Mouse (Mus musculus): ENCODE measurements around the gene Nkx2-3.
A peak's percentile ranks its signal among the peaks of the same experiment; 100 is the strongest.

The Nkx2-3 gene

DNA sequence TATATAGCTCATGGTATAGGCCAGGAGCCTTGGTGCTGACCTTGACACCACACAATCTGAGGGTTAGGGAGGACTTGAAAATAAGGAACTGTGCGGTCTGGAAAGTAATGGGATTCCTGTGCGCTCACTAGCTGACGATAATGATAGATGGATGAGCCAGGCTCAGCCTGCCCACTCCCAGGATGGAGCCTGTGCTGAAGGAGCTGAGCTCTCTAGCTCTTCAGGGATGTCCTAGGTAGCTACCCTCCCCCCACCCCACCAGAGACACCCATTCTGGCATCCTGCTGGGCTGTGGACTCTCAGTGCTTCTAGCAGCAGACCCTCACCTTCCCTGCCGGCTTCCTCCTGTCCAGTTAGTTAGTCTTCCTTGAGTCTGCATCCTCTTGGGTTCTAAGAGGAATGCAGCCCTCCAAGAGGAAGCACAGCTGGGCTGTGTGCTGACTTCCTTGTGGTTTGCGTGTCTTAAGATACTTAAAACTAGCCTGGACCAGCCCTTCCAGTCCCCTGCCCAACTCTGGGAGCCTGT, 6.4 kb downstream of the Nkx2-3 start:
- DNase-seq (ENCODE audit: low read depth, low spot score): no peak

DNA sequence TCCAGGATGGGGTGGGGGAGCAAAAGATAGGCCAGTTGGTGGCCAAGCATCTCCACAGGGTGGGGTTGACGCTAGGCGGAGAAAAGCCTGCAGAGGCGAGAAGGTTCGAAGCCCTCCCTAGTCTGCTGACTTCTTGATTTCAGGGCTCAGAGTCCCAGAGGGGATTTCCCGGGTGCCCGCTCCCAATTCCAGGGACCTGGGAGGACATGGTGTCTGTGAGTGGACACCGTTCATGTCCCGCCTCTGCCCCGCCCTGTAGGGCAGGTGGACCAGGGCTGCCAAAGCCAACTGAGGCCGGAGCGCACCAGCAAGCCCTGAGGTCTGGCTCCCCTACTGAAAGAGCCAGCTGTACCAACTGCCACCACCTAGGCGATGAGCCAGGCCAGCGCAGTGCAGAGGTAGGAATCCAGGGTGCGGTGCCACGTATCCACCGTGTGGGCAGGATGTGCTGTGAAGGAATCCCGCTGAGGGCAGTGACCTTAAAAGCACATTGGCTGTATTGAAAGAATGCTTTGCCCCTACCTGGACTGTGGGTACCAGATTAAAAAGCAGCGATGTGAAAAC, 7.9 kb downstream of the Nkx2-3 start:
- no peak for DNase-seq (ENCODE audit: low read depth, low spot score)

DNA sequence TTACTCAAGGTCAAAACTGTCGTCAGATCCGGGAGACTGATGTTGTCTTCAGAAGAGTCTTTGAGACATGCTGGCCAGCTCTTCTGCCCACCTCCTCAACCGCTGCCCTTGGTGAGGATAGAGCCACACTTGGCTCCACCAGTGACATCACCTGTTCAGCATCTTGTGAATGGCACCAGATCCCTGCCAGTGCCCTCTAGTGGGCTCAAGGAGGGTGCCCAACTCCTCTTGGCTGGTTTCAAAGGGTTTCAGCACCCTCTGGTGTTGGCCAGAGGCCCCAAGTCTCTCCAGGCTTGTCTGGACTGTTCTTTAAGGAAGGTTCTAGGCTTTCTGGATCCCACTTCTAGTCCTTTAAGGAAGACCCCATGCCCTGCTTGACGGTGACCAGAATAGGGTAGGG, 11.8 kb downstream of the Nkx2-3 start:
- peak; percentile 78 for DNase-seq (ENCODE audit: low read depth, low spot score)

DNA sequence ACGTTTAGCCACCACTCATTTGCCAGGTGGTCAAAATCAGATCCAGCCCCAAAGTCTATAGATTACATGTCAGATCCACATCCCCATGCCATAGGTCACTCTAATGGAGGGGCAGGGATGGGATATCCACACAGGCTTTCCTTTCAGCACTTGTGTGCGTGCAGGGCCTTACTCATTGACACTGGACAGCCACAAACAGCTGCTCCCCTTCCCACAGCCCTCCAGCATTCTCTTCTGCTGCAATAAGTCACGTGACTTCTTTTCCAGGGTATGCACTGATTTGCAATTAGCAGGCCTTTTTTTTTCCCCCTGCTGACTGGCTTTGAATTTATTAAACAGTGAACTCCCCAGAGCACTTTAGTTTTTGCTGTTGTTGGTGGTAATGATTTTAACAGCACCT, 14.0 kb downstream of the Nkx2-3 start:
- DNase-seq (ENCODE audit: low read depth, low spot score): no peak

DNA sequence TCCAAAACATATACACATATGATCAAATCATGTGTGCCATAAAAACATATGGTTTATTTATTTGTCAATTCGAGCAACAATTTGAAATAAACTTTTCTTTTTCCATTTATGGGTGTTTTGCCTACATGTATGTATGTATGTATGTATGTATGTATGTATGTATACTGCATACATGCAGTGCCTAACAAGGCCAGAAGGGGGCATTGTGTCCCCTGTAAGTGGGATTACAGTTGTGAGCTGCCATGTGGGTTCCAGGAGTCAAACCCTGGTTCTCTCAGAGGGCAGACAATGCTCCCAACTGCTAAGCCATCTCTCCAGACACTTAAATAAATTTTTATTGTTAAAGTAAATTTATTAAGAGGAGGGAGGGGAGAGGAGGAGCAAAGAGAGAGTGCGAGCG, 15.2 kb downstream of the Nkx2-3 start:
- no peak for DNase-seq (ENCODE audit: low read depth, low spot score)

DNA sequence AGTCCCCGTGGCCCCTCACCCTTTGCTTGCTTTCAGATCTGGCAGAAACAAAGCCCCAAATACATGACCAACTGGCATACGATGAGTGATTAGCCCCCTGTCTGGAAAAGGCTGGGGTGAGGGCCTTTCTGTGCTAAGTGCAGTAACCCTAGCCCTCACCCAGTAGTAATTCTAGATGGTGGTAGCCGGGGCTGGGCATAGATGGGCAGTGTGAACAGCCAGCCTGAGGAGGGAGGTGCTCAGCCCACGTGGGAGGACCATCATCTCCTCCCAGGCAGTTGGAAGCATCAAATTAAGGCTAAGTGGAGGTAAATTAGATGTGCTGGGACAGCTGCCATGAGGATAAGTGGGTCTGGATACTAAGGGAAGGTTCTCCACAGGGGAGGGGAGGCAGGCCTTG, 17.0 kb downstream of the Nkx2-3 start:
- DNase-seq (ENCODE audit: low read depth, low spot score): no peak

DNA sequence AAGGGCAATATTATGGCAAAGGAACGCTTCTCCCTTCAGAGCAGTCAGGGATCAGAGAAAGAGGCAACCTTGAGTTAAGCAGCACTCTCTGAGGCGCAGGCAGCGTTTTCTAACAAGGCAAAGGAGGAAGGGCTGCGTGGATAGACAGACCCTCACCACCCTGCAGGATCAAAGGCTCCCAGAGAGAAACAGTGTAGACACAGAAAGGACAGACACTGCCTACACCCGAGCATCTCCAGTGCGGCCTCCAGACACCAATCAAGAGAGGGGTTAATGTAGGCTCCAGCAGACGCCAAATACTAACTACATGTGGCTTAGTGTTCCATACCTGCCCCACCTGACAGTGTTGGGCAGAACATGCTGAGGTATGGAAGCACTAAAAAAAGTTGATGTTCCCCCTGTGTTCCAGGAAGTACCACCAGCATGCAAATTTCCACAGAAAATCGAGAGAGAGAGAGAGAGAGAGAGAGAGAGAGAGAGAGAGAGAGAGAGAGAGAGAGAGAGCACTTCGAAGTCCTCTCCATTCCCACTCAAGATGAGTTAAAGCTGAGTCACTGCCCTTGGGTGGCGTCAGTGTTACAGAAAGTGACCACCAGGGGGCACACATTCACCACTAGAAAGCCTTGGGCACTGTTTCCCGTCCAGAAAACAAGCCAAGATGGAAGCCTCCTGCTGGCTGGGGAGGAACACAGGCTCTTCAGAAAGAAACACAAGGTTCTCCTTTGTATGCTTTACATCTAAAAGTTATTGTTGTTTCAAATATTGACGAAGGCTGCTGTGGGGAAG, 18.5 kb downstream of the Nkx2-3 start:
- DNase-seq (ENCODE audit: low read depth, low spot score): peak; percentile 89

DNA sequence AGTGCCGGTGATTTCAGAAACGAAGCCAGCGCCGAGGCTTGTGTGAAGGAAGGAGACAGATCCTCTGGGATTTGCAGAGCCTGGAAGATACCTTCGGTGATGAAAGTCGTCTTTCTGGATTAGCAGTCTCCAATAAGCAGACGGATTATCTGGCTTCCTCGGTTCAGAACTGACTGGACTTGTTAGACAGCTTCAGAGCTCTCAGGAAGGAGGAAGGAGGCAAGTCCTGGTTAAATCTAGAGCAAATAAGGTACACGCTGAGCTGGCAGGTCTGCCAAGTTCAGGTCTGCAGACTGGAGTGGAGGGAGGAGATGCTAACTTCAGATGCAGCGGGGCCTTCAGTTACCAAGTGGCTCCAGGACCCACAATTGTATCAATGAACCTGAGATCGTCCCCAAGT, 29.7 kb downstream of the Nkx2-3 start:
- no peak for DNase-seq (ENCODE audit: low read depth, low spot score)

DNA sequence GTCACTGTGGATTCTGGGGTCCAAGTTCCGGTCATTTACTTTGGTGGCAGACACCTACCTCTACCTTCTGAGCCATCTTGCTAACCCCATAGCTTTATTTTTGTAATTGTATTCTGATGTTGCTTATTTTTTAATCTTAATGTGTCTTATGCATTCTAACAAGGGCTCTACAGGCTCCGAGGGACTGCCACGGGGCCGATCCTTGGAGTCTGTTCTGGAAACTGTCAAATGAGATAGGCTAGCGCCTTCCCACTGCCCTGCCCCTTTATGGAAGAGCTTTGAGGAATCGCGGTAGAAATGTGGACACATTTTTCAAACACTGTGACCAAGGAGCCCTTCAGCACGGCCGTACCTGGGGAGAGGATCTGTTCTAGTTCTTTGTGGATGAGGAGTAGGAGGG, 30.7 kb downstream of the Nkx2-3 start:
- DNase-seq (ENCODE audit: low read depth, low spot score): no peak

DNA sequence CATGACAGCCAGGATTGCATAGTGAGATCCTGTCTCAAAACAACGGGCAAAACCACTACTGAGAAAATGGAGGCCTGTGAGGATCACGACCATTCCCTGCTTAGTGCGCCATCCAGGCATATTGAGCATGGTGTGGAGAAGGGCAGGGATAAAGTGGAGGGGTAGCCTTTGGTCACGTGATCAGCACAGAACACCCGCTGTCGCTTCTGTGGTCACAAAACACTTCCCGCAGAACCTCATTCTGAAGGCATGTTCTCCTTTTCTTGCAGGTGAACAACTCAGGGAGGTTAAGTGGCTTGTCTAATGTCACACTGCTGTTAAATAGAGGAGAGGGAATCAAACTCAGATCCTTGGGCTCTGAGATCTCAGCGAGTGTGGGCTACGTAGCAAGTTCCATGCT, 33.4 kb downstream of the Nkx2-3 start:
- DNase-seq (ENCODE audit: low read depth, low spot score): no peak

DNA sequence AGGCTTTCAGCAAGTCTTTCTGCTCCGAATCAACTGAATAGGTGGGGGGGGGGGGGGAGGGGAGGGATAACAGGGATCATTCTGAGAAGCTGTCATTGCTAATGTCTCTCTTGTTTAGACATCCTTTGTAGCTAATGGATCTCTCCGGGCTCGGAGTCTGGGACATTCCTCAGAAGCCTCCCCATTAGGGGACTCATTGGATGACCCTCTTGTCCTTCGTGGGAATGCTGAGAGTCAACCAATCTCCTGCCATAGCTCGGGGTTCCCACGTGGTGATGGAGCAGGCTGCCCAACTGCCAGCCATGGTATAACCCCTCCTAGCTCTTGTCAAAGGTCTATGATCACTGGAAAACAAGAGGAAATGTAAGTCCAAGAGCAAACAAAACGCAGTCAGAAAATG, 34.7 kb downstream of the Nkx2-3 start:
- no peak for DNase-seq (ENCODE audit: low read depth, low spot score)

DNA sequence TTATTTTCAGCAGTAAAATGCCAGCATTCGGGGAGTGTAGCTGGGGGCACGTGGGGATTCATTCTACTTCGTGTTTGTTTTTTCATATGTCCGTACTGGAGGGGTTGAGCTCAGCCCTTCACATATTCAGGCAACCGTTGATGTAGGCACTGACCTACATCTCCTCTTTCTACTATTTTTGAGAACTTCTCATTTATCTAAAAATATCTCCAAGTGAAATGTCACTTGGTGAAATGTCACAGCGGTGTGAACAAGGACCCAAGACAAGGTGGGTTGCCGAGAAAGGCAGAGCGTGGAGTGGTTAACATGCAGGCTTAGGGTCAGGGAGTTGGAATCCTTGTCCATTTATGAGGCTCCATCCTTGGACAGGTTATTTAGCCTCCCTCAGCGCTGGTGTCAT, 35.1 kb downstream of the Nkx2-3 start:
- DNase-seq (ENCODE audit: low read depth, low spot score): no peak

DNA sequence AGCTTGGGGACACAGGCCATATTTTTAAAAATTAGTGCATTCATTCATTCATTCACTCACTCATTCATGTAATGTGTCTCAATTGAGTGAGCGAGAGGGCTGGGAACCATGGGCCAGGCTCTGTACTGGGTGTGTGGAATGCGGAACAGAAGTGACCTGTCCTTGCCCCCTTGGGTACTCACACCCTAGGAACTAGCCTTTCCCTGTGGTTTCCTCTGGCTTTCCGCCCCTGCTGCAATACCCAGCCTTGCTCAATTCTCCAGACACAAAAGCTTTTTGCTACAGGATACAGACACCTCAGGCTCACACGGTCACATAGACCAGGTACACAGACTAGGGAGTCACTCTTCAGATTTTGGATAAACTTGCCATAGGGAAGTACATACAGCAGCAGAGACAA, 36.2 kb downstream of the Nkx2-3 start:
- no peak for DNase-seq (ENCODE audit: low read depth, low spot score)

DNA sequence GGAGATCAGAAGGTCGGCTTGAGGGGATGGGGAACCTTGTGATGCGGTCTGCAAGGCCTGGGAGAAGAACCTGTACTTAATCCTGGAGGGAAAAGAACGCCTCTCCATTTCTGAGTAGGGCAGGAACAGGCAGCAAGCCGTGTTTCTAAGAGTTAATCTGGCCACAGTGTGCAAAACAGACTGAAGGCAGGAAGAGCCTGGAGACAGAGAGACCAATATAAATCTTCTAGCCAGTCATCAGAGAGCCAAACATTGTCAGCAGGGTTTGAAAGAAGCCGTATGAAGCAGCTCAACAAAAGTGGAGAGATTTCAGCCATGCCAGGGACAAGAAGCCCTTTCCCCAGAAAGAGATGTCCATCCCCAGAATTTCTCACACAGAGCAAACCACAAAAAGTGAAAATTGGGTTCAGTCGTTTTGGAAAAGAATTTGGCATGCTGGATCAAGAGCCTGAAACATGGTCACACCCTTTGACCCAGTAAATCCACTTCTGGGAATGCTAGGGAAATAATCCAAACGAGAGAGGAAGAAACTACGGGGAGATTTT, 39.2 kb downstream of the Nkx2-3 start:
- DNase-seq (ENCODE audit: low read depth, low spot score): no peak

DNA sequence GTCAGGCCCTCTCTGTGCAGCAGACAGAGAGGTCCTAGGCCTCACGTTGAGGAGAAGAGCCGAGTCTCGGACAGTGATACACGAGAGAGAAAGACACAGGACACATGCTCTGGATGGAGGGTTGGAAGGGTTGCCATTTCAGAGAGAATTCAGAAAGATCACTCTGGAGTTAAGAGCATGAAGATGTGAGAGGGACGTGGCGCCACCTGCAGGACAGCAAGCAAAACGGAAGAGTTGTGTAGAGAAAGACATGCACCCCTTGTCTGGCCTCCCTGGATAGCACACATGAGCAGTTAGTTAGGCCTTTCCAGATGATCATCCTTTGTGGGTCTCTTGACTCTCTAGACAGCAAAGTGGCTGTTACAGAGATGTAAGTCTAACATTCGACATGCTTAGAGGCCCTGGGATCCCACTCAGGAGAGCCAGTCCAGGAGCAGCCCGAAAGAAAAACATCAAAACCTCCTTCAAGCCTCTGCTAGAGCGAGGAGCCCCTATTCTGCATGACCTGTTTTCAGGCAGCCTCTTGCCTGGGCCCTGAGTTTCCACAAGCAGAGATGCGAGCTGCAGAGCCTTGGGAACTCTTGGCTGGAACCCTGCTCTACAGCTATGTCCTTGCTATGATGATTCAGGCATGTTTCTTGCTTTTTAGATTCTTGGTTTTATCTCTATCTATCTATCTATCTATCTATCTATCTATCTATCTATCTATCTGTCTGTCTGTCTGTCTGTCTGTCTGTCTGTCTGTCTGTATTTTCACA, 43.8 kb downstream of the Nkx2-3 start:
- peak; percentile 82 for DNase-seq (ENCODE audit: low read depth, low spot score)

DNA sequence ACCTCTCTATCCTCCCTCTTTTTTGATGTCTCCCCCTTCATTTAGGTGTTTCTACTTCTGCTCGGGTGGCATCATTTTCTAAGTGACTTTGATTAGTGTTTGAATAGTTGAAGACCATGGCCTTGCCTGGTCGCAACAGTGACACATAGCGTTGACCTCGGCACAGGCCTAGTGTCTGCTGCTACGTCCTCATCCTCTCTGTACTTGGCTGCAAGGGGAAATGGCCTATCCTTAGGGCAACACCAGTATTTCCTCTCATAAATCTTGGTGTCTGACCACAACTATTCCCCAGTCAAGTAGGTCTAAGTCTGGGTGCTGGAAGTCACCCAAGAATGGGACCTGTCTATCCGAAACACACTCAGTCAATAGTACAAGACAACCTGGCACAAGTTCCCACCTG, 47.5 kb downstream of the Nkx2-3 start:
- DNase-seq (ENCODE audit: low read depth, low spot score): no peak

DNA sequence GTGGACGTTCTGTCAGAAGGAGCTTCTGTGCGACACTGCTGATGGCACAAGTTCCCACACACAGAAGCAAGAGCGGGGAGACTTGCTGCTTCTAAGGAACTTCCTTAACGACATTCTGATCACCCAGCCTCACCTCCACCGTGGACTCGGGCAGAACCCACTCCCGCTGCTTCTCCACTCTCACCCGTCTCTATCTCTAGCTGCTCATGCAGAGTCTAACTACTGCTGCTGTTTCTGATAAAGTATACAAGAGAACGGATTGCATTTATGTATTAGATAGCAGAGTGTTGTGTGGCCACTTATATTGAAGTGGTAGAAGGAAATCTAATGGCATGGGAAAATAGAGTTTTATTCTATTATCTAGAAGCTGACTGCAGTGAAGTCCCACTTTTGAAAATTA, 48.6 kb downstream of the Nkx2-3 start:
- no peak for DNase-seq (ENCODE audit: low read depth, low spot score)

DNA sequence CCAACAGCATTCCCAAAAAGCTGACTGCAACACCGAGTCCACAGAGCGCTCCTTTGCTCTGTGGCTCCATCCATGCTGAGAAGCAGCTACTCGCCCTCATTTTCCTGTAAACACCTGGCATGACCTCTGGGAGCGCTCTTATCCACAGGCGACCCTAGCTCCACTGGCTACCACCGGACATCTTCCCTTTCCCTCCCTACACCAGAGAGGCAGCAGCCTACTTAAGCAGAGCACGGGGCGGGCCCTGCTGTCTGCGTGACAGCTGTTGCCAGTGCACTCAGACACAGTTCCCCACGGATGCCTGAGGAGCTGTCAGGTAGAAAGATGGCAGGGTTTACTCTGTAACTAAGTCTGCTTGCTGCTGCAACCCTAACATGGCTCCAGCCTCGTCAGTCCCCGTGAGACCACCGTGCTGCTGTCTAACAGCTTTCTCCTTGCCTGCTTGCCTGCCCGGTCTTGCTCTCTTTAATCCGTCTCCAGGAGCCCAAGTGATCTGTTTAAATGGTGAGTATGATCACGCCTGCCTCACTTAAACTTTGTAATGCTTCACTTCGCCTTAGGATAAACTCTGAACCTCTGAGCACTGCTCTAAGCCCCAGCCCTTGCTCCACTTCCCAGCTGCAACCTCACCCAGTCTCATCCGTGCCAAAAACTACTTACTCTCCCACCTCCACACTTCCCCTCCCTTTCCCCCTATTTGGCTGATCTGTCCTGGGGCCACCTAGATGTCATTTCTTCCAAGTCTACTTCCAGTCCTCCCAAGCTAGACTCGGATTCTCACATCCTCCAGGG, 50.2 kb downstream of the Nkx2-3 start:
- DNase-seq (ENCODE audit: low read depth, low spot score): no peak

DNA sequence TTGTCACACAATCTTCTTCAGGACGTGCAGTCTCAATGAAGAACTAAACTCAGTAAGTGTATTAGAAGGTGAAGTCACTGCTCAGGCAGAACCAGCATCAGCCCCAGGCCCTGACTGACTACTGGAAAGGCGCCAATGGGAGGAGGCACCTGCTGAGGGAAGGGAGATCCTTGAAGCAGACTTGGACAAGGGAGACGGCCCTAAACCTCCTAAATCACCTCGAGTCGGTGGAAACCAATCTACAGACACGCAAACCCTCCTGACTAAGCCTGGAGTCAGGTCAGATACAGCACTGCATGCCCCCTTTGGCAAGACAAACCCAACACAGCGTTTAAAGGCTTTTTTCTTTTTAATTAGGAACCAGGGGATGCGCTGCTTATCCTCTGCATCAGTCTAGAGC, 51.3 kb downstream of the Nkx2-3 start:
- DNase-seq (ENCODE audit: low read depth, low spot score): no peak

All from CD4-positive, CD25-positive, alpha-beta regulatory T cell, adult 2 months (primary cell).